Mouse (Mus musculus) myocyte (in vitro differentiated cells): Measurements from ENCODE around the gene Cdh18. TPM values are rescaled to one million over a fixed set of nuclear protein-coding genes. Genes with fewer than 3 reads are reported as not detected.
"Not testable (repeated sequence)": the region's sequence is repeated elsewhere in the genome, so short reads cannot be mapped to it uniquely, and the experiment has no call there.

ENCODE experiments used
- H3K27me3 ChIP-seq: one replicate; pipeline ENCODE4 v1.6.1; 2011; ENCODE audit not compliant: control insufficient read depth, insufficient read depth, insufficient read length
- H3K36me3 ChIP-seq: one replicate; pipeline ENCODE4 v1.6.1; 2011; ENCODE audit not compliant: control insufficient read depth, insufficient read depth
- H3K4me2 ChIP-seq: one replicate; pipeline ENCODE4 v1.6.1; 2011; ENCODE audit warnings: low read depth, control low read depth
- H3K4me3 ChIP-seq: one replicate; pipeline ENCODE4 v1.5.1; 2011; ENCODE audit warnings: mild to moderate bottlenecking, control low read depth, moderate library complexity
- H3K79me2 ChIP-seq: one replicate; pipeline ENCODE4 v1.6.1; 2011; ENCODE audit not compliant: control insufficient read depth, insufficient read depth
- H3ac ChIP-seq: one replicate; pipeline ENCODE4 v1.6.1; 2011; ENCODE audit not compliant: control insufficient read depth, insufficient read length
- CEBPB ChIP-seq: IDR thresholded peaks from 2 replicates; pipeline ENCODE4 v1.6.1; 2011; ENCODE audit warnings: mild to moderate bottlenecking, moderate library complexity; ENCODE audit not compliant: poor library complexity, insufficient read depth, severe bottlenecking
- E2F4 ChIP-seq: IDR thresholded peaks from one replicate; pipeline ENCODE4 v1.6.1; 2011; ENCODE audit warnings: mild to moderate bottlenecking, control low read depth, moderate library complexity; ENCODE audit not compliant: insufficient read depth
- MAX ChIP-seq: IDR thresholded peaks from one replicate; pipeline ENCODE4 v1.6.1; 2011; ENCODE audit warnings: low read depth, mild to moderate bottlenecking, control low read depth
- MYOD1 ChIP-seq, 3 experiments: IDR thresholded peaks; one replicate each; pipeline ENCODE4 v1.6.1; 2011; ENCODE audit warnings: control low read depth in 2 of 3, low read depth in 2 of 3, mild to moderate bottlenecking in 2 of 3, moderate library complexity in 1 of 3; ENCODE audit not compliant: insufficient read length in 2 of 3, control insufficient read depth in 1 of 3
- MYOG ChIP-seq, 3 experiments: IDR thresholded peaks; one replicate each; pipeline ENCODE4 v1.6.1; 2011; ENCODE audit warnings: control low read depth in 2 of 3, low read depth in 2 of 3, mild to moderate bottlenecking in 2 of 3; ENCODE audit not compliant: insufficient read length in 2 of 3, control insufficient read depth in 1 of 3, insufficient read depth in 1 of 3
- POLR2A ChIP-seq: IDR thresholded peaks from one replicate; pipeline ENCODE4 v1.6.1; 2011; ENCODE audit warnings: low read depth, mild to moderate bottlenecking, control low read depth, moderate library complexity; ENCODE audit not compliant: insufficient read length
- POLR2AphosphoS2 ChIP-seq: IDR thresholded peaks from one replicate; pipeline ENCODE4 v1.6.1; 2011; ENCODE audit warnings: low read depth, control low read depth; ENCODE audit not compliant: insufficient read length
- REST ChIP-seq: IDR thresholded peaks from one replicate; pipeline ENCODE4 v1.6.1; 2011; ENCODE audit warnings: mild to moderate bottlenecking, control low read depth, moderate library complexity; ENCODE audit not compliant: insufficient read depth, insufficient read length
- SRF ChIP-seq: IDR thresholded peaks from one replicate; pipeline ENCODE4 v1.6.1; 2011; ENCODE audit warnings: low read depth; ENCODE audit not compliant: control insufficient read depth, insufficient read length
- TCF12 ChIP-seq: IDR thresholded peaks from one replicate; pipeline ENCODE4 v1.6.1; 2011; ENCODE audit warnings: mild to moderate bottlenecking, control low read depth; ENCODE audit not compliant: poor library complexity, insufficient read depth, severe bottlenecking
- TCF3 ChIP-seq: IDR thresholded peaks from one replicate; pipeline ENCODE4 v1.6.1; 2011; ENCODE audit warnings: low read depth, control low read depth; ENCODE audit not compliant: insufficient read length
- USF1 ChIP-seq: IDR thresholded peaks from one replicate; pipeline ENCODE4 v1.6.1; 2011; ENCODE audit warnings: low read depth, mild to moderate bottlenecking, control low read depth, moderate library complexity
- polyA plus RNA-seq: library from polyadenylated mRNA; unstranded; fragments of >200 nt; fragmentation: generic; extraction: Trizol; gene quantifications from one replicate; pipeline ENCODE4 v1.2.1, GENCODE M21; 2012; ENCODE audit warnings: missing spikeins

Gene Cdh18
- polyA plus RNA-seq, 1 experiment: 2.5 TPM

GRCm38 (mm10) chr15:23035551-23036207 lies 486.9 kb downstream of the Cdh18 start:
- Histone ChIP-seq H3K4me2 (peak overlapping the region; percentile 100), H3K4me3 (peak overlapping the region; percentile 43), H3K79me2 (no peaks in the 10 kb centered on the region), H3K27me3 (no peaks in the 10 kb centered on the region), H3K36me3 (no peaks in the 10 kb centered on the region), H3ac (peak overlapping the region; percentile 41)
- no peak for TF ChIP-seq POLR2AphosphoS2
- TF ChIP-seq SRF: no peak

- Histone ChIP-seq H3ac (peak overlapping the region; percentile 41), H3K4me2 (peak overlapping the region; percentile 100), H3K4me3 (peak overlapping the region; percentile 43), H3K79me2 (peaks cover 6% of the 10 kb centered on the region), H3K27me3 (no peaks in the 10 kb centered on the region), H3K36me3 (no peaks in the 10 kb centered on the region)
- no peak for TF ChIP-seq E2F4
- TF ChIP-seq MYOD1 (IDR thresholded peaks at IDR 0.05; ENCODE audit: control insufficient read depth in 1 of 3, insufficient read length in 2 of 3, low read depth in 2 of 3): no peak
- peak; percentile 34 for TF ChIP-seq POLR2AphosphoS2
- TF ChIP-seq USF1: no peak
- TF ChIP-seq MAX: no peak
- TF ChIP-seq POLR2A: peak; percentile 52
- TF ChIP-seq CEBPB: no peak
- TF ChIP-seq TCF12: no peak
- no peak for TF ChIP-seq MYOG (IDR thresholded peaks at IDR 0.05; ENCODE audit: control insufficient read depth in 1 of 3, insufficient read depth in 1 of 3, insufficient read length in 2 of 3, low read depth in 2 of 3)
Measured at GRCm38 (mm10) chr15:23036208-23037065, 487.6 kb downstream of the Cdh18 start.

GRCm38 (mm10) chr15:23037561-23037960 lies 488.7 kb downstream of the Cdh18 start:
- Histone ChIP-seq H3K4me3 (peak overlapping the region; percentile 43), H3K36me3 (no peaks in the 10 kb centered on the region), H3K4me2 (peak overlapping the region; percentile 100), H3ac (no peak overlapping the region), H3K27me3 (no peaks in the 10 kb centered on the region), H3K79me2 (peaks cover 6% of the 10 kb centered on the region)
- TF ChIP-seq TCF12 (no peak), REST (no peak), CEBPB (no peak), MYOD1 (IDR thresholded peaks at IDR 0.05; ENCODE audit: control insufficient read depth in 1 of 3, insufficient read length in 2 of 3, low read depth in 2 of 3) (no peak), POLR2A (no peak), MAX (no peak), SRF (no peak), MYOG (IDR thresholded peaks at IDR 0.05; ENCODE audit: control insufficient read depth in 1 of 3, insufficient read depth in 1 of 3, insufficient read length in 2 of 3, low read depth in 2 of 3) (no peak), USF1 (no peak), POLR2AphosphoS2 (no peak), TCF3 (no peak)

- no peak overlapping the region for H3K4me3 ChIP-seq
- no peak overlapping the region for H3K4me2 ChIP-seq
- peaks cover 2% of the 10 kb centered on the region for H3K79me2 ChIP-seq
- H3K27me3 ChIP-seq: no peaks in the 10 kb centered on the region
- no peaks in the 10 kb centered on the region for H3K36me3 ChIP-seq
- no peak overlapping the region for H3ac ChIP-seq
- no peak for TF ChIP-seq SRF
- TF ChIP-seq MAX: no peak
Measured at GRCm38 (mm10) chr15:23046127-23046785, 497.4 kb downstream of the Cdh18 start.

GRCm38 (mm10) chr15:23052006-23052405 lies 503.2 kb downstream of the Cdh18 start:
- TF ChIP-seq TCF3 (no peak), SRF (no peak), REST (no peak), POLR2A (no peak), USF1 (no peak), MYOD1 (IDR thresholded peaks at IDR 0.05; ENCODE audit: control insufficient read depth in 1 of 3, insufficient read length in 2 of 3, low read depth in 2 of 3) (no peak), POLR2AphosphoS2 (no peak)
- Histone ChIP-seq H3ac (no peak overlapping the region), H3K27me3 (no peaks in the 10 kb centered on the region), H3K4me2 (no peak overlapping the region), H3K79me2 (no peaks in the 10 kb centered on the region), H3K4me3 (no peak overlapping the region), H3K36me3 (no peaks in the 10 kb centered on the region)

- H3K36me3 ChIP-seq, H3K27me3 ChIP-seq, H3K79me2 ChIP-seq, H3K4me2 ChIP-seq, H3K4me3 ChIP-seq, H3ac ChIP-seq: not testable (repeated sequence)
Measured at GRCm38 (mm10) chr15:23085326-23085725, 536.5 kb downstream of the Cdh18 start.
